Mouse (Mus musculus): ENCODE data around the gene Prok2. TPM values are rescaled to one million over a fixed set of nuclear protein-coding genes. Genes with fewer than 3 reads are reported as not detected.
A peak's percentile ranks its signal among the peaks of the same experiment; 100 is the strongest.

Gene Prok2
- total and polyA plus RNA-seq, 2 experiments from 2014 or later = 0.27 to 1.3 TPM

GRCm38 (mm10) chr6:99666318-99667171 lies 59.6 kb downstream of the Prok2 start, which contains the start of the genes Eif4e3 and Gm20696:
Gene Eif4e3, minus strand, starts transcription at chr6:99666771.
Gene Gm20696, minus strand, starts transcription at chr6:99666797.
- peak within 1 kb of the TSS; percentile 88 for H3K9ac ChIP-seq (replicated peaks; ENCODE audit: low read length, poor library complexity, severe bottlenecking)
- peaks cover 30% of the 10 kb centered on the region for H3K4me1 ChIP-seq (ENCODE audit: insufficient read depth, low read length)
- no peak for TF ChIP-seq CTCF (IDR thresholded peaks at IDR 0.05)
- 1% methylated on average over 60 of the region's 75 CpGs for WGBS
- ATAC-seq (ENCODE audit: low FRiP score) = peak; percentile 59
- peak; percentile 81 for DNase-seq (ENCODE audit: low spot score)
- H3K27ac ChIP-seq (ENCODE audit: low read depth, low read length) = peak within 1 kb of the TSS; percentile 34
- peak within 1 kb of the TSS; percentile 98 for H3K4me2 ChIP-seq (ENCODE audit: low read depth, low read length, poor library complexity, severe bottlenecking)
- peak within 1 kb of the TSS; percentile 75 for H3K4me3 ChIP-seq (ENCODE audit: low read depth, low read length)
- H3K9me3 ChIP-seq (ENCODE audit: low read length) = no peaks in the 10 kb centered on the region
- H3K27me3 ChIP-seq (ENCODE audit: insufficient read depth, low read length) = no peaks in the 10 kb centered on the region
- no peaks in the 10 kb centered on the region for H3K36me3 ChIP-seq (ENCODE audit: insufficient read depth, low read length)

GRCm38 (mm10) chr6:99665457-99666317 lies 60.5 kb downstream of the Prok2 start:
- peak; percentile 19 for DNase-seq (ENCODE audit: low spot score)
- peaks cover 30% of the 10 kb centered on the region for H3K4me1 ChIP-seq (ENCODE audit: insufficient read depth, low read length)
- peak overlapping the region; percentile 88 for H3K9ac ChIP-seq (replicated peaks; ENCODE audit: low read length, poor library complexity, severe bottlenecking)
- H3K27me3 ChIP-seq (ENCODE audit: insufficient read depth, low read length) = no peaks in the 10 kb centered on the region
- 30% methylated on average over 16 of the region's 16 CpGs for WGBS
- peak overlapping the region; percentile 34 for H3K27ac ChIP-seq (ENCODE audit: low read depth, low read length)
- TF ChIP-seq CTCF (IDR thresholded peaks at IDR 0.05) = no peak
- peak overlapping the region; percentile 75 for H3K4me3 ChIP-seq (ENCODE audit: low read depth, low read length)
- no peak for ATAC-seq (ENCODE audit: low FRiP score)
- no peaks in the 10 kb centered on the region for H3K36me3 ChIP-seq (ENCODE audit: insufficient read depth, low read length)
- peak overlapping the region; percentile 98 for H3K4me2 ChIP-seq (ENCODE audit: low read depth, low read length, poor library complexity, severe bottlenecking)
- H3K9me3 ChIP-seq (ENCODE audit: low read length) = no peaks in the 10 kb centered on the region

- Histone ChIP-seq H3K36me3 (ENCODE audit: insufficient read depth, low read length) (no peaks in the 10 kb centered on the region), H3K9me3 (ENCODE audit: low read length) (no peaks in the 10 kb centered on the region), H3K9ac (replicated peaks; ENCODE audit: low read length, poor library complexity, severe bottlenecking) (no peak overlapping the region), H3K27ac (ENCODE audit: low read depth, low read length) (no peak overlapping the region), H3K4me2 (ENCODE audit: low read depth, low read length, poor library complexity, severe bottlenecking) (no peak overlapping the region), H3K27me3 (ENCODE audit: insufficient read depth, low read length) (no peaks in the 10 kb centered on the region), H3K4me3 (ENCODE audit: low read depth, low read length) (no peak overlapping the region), H3K4me1 (ENCODE audit: insufficient read depth, low read length) (peaks cover 14% of the 10 kb centered on the region; the same call in 1 of the 2 replicates)
- 85% methylated on average over 7 of the region's 8 CpGs for WGBS
- DNase-seq (ENCODE audit: low spot score) = no peak
- no peak for TF ChIP-seq CTCF (IDR thresholded peaks at IDR 0.05)
- no peak for ATAC-seq (ENCODE audit: low FRiP score)
These were observed 63.0 kb downstream of the Prok2 start for GRCm38 (mm10) chr6:99663232-99663631.

Other genes with a start within 250 kb of the Prok2 start
- gene Foxp1, start 203.7 kb downstream of the Prok2 start, total RNA-seq (2014; rRNA removed) = 66.2 and 71.1 TPM in 2 replicates
- gene Foxp1, start 203.7 kb downstream of the Prok2 start, polyA plus RNA-seq (2015; fragmentation: Nextera tagmentation; extraction: Ambion mirVana) = 67.8 and 74.3 TPM in 2 replicates
- gene Eif4e3, start 59.6 kb downstream of the Prok2 start, total RNA-seq (2014; rRNA removed) = 8.4 and 10.6 TPM in 2 replicates
- gene Eif4e3, start 59.6 kb downstream of the Prok2 start, polyA plus RNA-seq (2015; fragmentation: Nextera tagmentation; extraction: Ambion mirVana) = 5.4 and 5.5 TPM in 2 replicates
- 1.1 and 2.5 TPM in 2 replicates for gene Gm20696, start 59.6 kb downstream of the Prok2 start, total RNA-seq (2014; rRNA removed)
- gene Gm20696, start 59.6 kb downstream of the Prok2 start, polyA plus RNA-seq (2015; fragmentation: Nextera tagmentation; extraction: Ambion mirVana) = 1.3 and 2.9 TPM in 2 replicates
- gene Gpr27, start 33.7 kb downstream of the Prok2 start, total RNA-seq (2014; rRNA removed) = 110 and 114 TPM in 2 replicates
- 26.0 and 27.8 TPM in 2 replicates for gene Gpr27, start 33.7 kb downstream of the Prok2 start, polyA plus RNA-seq (2015; fragmentation: Nextera tagmentation; extraction: Ambion mirVana)